Mouse (Mus musculus): Measurements from ENCODE around the gene Epp13.

GRCm38 (mm10) chr7:6252410-6252809 lies at the start of gene Epp13:
- TF ChIP-seq CTCF (IDR thresholded peaks at IDR 0.05; ENCODE audit: control insufficient read depth, insufficient read depth, insufficient read length) (no peak), MAX (IDR thresholded peaks at IDR 0.05) (no peak), USF1 (IDR thresholded peaks at IDR 0.05; ENCODE audit: low read depth) (no peak), MYOD1 (IDR thresholded peaks at IDR 0.05; ENCODE audit: control insufficient read depth, insufficient read length, low read depth) (no peak)
